In the genomic region with DNA sequence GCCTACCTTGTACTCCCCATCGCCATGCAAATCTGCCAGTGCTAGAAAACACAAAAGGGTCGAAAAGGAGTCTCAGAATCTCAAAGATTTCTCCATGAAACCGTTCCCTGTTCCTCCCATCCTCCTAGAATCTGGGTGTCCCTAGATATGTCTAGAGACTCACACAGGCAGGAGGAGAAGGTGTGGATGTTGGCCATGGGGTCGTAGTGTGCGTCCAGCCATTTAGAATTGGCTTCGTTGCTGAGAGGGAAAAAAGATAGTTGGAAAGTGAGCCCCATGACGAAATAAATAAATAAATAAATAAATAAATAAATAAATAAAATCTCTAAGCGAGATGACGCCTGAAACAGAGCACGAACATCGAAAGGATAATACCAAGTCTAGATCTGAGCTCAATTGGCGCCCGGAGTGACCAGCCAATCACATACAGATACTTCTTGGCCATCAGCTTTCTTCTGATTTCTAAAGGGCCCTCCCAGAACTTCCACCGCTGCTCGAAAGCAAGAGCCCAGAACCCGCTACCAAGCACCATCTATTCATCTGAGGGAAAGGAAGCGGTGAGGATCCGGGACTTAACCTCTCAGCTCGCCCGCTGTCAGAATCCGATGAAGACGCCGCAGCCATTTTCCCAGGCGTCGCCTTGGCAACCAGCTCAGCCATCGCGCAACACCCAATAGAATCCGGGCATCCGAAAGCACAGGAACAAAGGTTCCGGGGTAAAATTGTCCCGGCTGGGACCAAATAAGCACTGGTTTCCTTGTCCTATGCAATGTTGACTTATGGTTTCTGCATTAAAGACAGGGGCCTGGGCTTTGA, we compare ENCODE assay signal across 8 mouse cellular contexts. TPM values are rescaled to one million over a fixed set of nuclear protein-coding genes. Genes with fewer than 3 reads are reported as not detected.
A peak's percentile ranks its signal among the peaks of the same experiment; 100 is the strongest.
DNase-seq lines count a peak whose midpoint lies in the region; ATAC-seq and TF ChIP-seq lines count a peak whose summit lies in the region.

A gene (minus strand): TSS at position 650 of the 816 bp plus-strand sequence.

- DNase-seq in CH12.LX (ENCODE audit: extremely low read depth) = peak; percentile 76
- peak; percentile 72 for DNase-seq in c-Kit-positive CD71-positive TER-119-negative erythroid progenitor cells, embryonic 14.5 days (ENCODE audit: low read depth)
- peak; percentile 90 for DNase-seq in forebrain, embryonic 11.5 days (ENCODE audit: low spot score)
- peak; percentile 88 to 89 for DNase-seq in kidney, postnatal 25 days
- peak; percentile 62 to 70 (median 66) for DNase-seq in liver, embryonic 14.5 days (ENCODE audit: low read depth in 3 of 3, low spot score in 3 of 3)
- DNase-seq in neural tube, embryonic 10.5 days (ENCODE audit: extremely low spot score, low spot score) = peak; percentile 85

- H3K4me1 ChIP-seq in CH12.LX (ENCODE audit: control insufficient read depth in 1 of 2, insufficient read depth in 2 of 2) = peaks cover 0 to 6% of the 10 kb centered on the region in 2 experiments; a peak in 2 of 4 replicates
- H3K4me1 ChIP-seq in forebrain, embryonic 11.5 days (replicated peaks; ENCODE audit: control insufficient read depth, insufficient read depth, low read length) = 0 out of 2 replicates have a peak, but pooled peaks cover 3% of the 10 kb centered on the region
- peaks cover 6% of the 10 kb centered on the region for H3K4me1 ChIP-seq in heart, embryonic 16.5 days (ENCODE audit: control insufficient read depth, insufficient read depth, low read length)
- peaks cover 0 to 7% of the 10 kb centered on the region in 2 experiments; a peak in 3 of 4 replicates for H3K4me1 ChIP-seq in liver, embryonic 14.5 days (replicated peaks; ENCODE audit: control insufficient read depth in 2 of 2, insufficient read depth in 2 of 2, low read length in 1 of 2)
- H3K4me1 ChIP-seq in stomach, embryonic 15.5 days = 0 out of 2 replicates have a peak, but pooled peaks cover 3% of the 10 kb centered on the region

- H3K79me2 ChIP-seq in CH12.LX (replicated peaks; ENCODE audit: control insufficient read depth, extremely low read depth, insufficient read depth, poor library complexity, severe bottlenecking) = no peaks in the 10 kb centered on the region

- TF ChIP-seq EP300 in CH12.LX (IDR thresholded peaks at IDR 0.05; ENCODE audit: low read length) = no peak
- TF ChIP-seq EP300 in liver, embryonic 14.5 days (IDR thresholded peaks at IDR 0.05; ENCODE audit: low read depth) = no peak

- ATAC-seq in forebrain, embryonic 11.5 days (replicated peaks; ENCODE audit: low FRiP score) = peak; percentile 72
- peak; percentile 60; the same call in 1 of the 2 replicates for ATAC-seq in heart, embryonic 16.5 days (replicated peaks; ENCODE audit: extremely low read depth, insufficient read depth, low FRiP score)
- peak; percentile 59; the same call in 1 of the 2 replicates for ATAC-seq in liver, embryonic 14.5 days (ENCODE audit: insufficient read depth)
- ATAC-seq in stomach, embryonic 15.5 days (ENCODE audit: insufficient read depth, low FRiP score, low read depth) = peak; percentile 56; the same call in 1 of the 2 replicates

- H3K9ac ChIP-seq in CH12.LX (ENCODE audit: insufficient read depth, low read depth) = peak within 1 kb of the TSS; percentile 31; the same call in 1 of the 2 replicates
- H3K9ac ChIP-seq in forebrain, embryonic 11.5 days (ENCODE audit: low read length) = peak within 1 kb of the TSS; percentile 73
- peak within 1 kb of the TSS; percentile 73 for H3K9ac ChIP-seq in heart, embryonic 16.5 days (ENCODE audit: low read length)
- H3K9ac ChIP-seq in liver, embryonic 14.5 days (replicated peaks) = peak within 1 kb of the TSS; percentile 62
- H3K9ac ChIP-seq in stomach, embryonic 15.5 days = peak within 1 kb of the TSS; percentile 61; the same call in 1 of the 2 replicates

- TF ChIP-seq CTCF in CH12.LX (conservative IDR thresholded peaks at IDR 0.05 in 1 of 2, IDR thresholded peaks at IDR 0.05 in 1 of 2; ENCODE audit: low read depth in 2 of 2, low read length in 2 of 2) = no peak
- TF ChIP-seq CTCF in liver, embryonic 14.5 days (IDR thresholded peaks at IDR 0.05; ENCODE audit: low read depth) = no peak

- H3K27ac ChIP-seq in CH12.LX (ENCODE audit: insufficient read depth, low read depth) = no peak within 1 kb of the TSS
- H3K27ac ChIP-seq in forebrain, embryonic 11.5 days (ENCODE audit: low read depth, low read length) = peak within 1 kb of the TSS; percentile 46; the same call in 1 of the 2 replicates
- H3K27ac ChIP-seq in heart, embryonic 16.5 days (ENCODE audit: low read length) = no peak within 1 kb of the TSS
- H3K27ac ChIP-seq in liver, embryonic 14.5 days = no peak within 1 kb of the TSS
- no peak within 1 kb of the TSS for H3K27ac ChIP-seq in stomach, embryonic 15.5 days

- H3K4me2 ChIP-seq in CH12.LX (ENCODE audit: insufficient read depth, low read depth, poor library complexity, severe bottlenecking) = peak within 1 kb of the TSS; percentile 54; the same call in 1 of the 2 replicates
- H3K4me2 ChIP-seq in forebrain, embryonic 11.5 days (ENCODE audit: low read depth, low read length, severe bottlenecking) = peak within 1 kb of the TSS; percentile 66
- peak within 1 kb of the TSS; percentile 86 for H3K4me2 ChIP-seq in heart, embryonic 16.5 days (ENCODE audit: low read depth, low read length)
- H3K4me2 ChIP-seq in liver, embryonic 14.5 days (ENCODE audit: low read depth) = peak within 1 kb of the TSS; percentile 72
- H3K4me2 ChIP-seq in stomach, embryonic 15.5 days = peak within 1 kb of the TSS; percentile 65

- in situ Hi-C loops in CH12.LX (cut with MboI; ENCODE audit: low pct_ligation_motif_present, low pct_unique_long_range_greater_than_20kb, low sequenced_read_pairs) = no loop called here

- peak; percentile 62 for TF ChIP-seq POLR2A in CH12.LX (IDR thresholded peaks at IDR 0.05; ENCODE audit: low read depth, low read length)

- 9% methylated on average over 31 of the region's 31 CpGs for WGBS in forebrain, embryonic 11.5 days
- 8% methylated on average over 31 of the region's 31 CpGs for WGBS in heart, embryonic 16.5 days
- 9% methylated on average over 31 of the region's 31 CpGs for WGBS in liver, embryonic 14.5 days (ENCODE audit: insufficient replicate concordance)
- WGBS in stomach, embryonic 15.5 days = 9% methylated on average over 31 of the region's 31 CpGs

- dilution Hi-C loops in CH12.LX (cut with MboI; ENCODE audit: extremely low pct_ligation_motif_present, extremely low pct_unique_long_range_greater_than_20kb, low sequenced_read_pairs) = no loop called here

- peak within 1 kb of the TSS; percentile 47 to 74 (median 65) for H3K4me3 ChIP-seq in CH12.LX (replicated peaks in 1 of 3; ENCODE audit: low read depth in 2 of 3, low read length in 2 of 3, poor library complexity in 1 of 3)
- H3K4me3 ChIP-seq in forebrain, embryonic 11.5 days (ENCODE audit: low read depth, low read length) = peak within 1 kb of the TSS; percentile 71
- peak within 1 kb of the TSS; percentile 84 for H3K4me3 ChIP-seq in heart, embryonic 16.5 days (ENCODE audit: low read length)
- peak within 1 kb of the TSS; percentile 73 to 86 for H3K4me3 ChIP-seq in liver, embryonic 14.5 days (ENCODE audit: insufficient read depth in 1 of 2, low read depth in 2 of 2, low read length in 2 of 2)
- H3K4me3 ChIP-seq in stomach, embryonic 15.5 days (replicated peaks) = peak within 1 kb of the TSS; percentile 68

- TF ChIP-seq RAD21 in CH12.LX (IDR thresholded peaks at IDR 0.05; ENCODE audit: low read depth, low read length) = no peak

- no peaks in the 10 kb centered on the region for H3K9me3 ChIP-seq in CH12.LX (replicated peaks; ENCODE audit: low read length)
- H3K9me3 ChIP-seq in forebrain, embryonic 11.5 days (ENCODE audit: control insufficient read depth, low read length) = no peaks in the 10 kb centered on the region
- H3K9me3 ChIP-seq in heart, embryonic 16.5 days (replicated peaks; ENCODE audit: control insufficient read depth, low read length) = no peaks in the 10 kb centered on the region
- H3K9me3 ChIP-seq in liver, embryonic 14.5 days (ENCODE audit: control insufficient read depth, low read length) = no peaks in the 10 kb centered on the region
- no peaks in the 10 kb centered on the region for H3K9me3 ChIP-seq in stomach, embryonic 15.5 days

- H3K36me3 ChIP-seq in CH12.LX (replicated peaks in 1 of 2; ENCODE audit: control insufficient read depth in 1 of 2, insufficient read depth in 1 of 2, low read length in 1 of 2) = peaks cover 32 to 61% of the 10 kb centered on the region in 2 experiments
- H3K36me3 ChIP-seq in forebrain, embryonic 11.5 days (ENCODE audit: control insufficient read depth, insufficient read depth, low read length) = no peaks in the 10 kb centered on the region; the same call in 1 of the 2 replicates
- peaks cover 25% of the 10 kb centered on the region for H3K36me3 ChIP-seq in heart, embryonic 16.5 days (ENCODE audit: control insufficient read depth, insufficient read depth)
- H3K36me3 ChIP-seq in liver, embryonic 14.5 days (replicated peaks; ENCODE audit: control insufficient read depth, insufficient read depth, low read depth) = peaks cover 4% of the 10 kb centered on the region
- H3K36me3 ChIP-seq in stomach, embryonic 15.5 days = peaks cover 31% of the 10 kb centered on the region

- H3K27me3 ChIP-seq in CH12.LX (replicated peaks) = no peaks in the 10 kb centered on the region
- H3K27me3 ChIP-seq in forebrain, embryonic 11.5 days (ENCODE audit: control insufficient read depth, insufficient read depth, low read length) = no peaks in the 10 kb centered on the region
- no peaks in the 10 kb centered on the region for H3K27me3 ChIP-seq in heart, embryonic 16.5 days (ENCODE audit: control insufficient read depth, insufficient read depth, low read length)
- H3K27me3 ChIP-seq in liver, embryonic 14.5 days (ENCODE audit: control insufficient read depth, insufficient read depth, low read length) = no peaks in the 10 kb centered on the region
- H3K27me3 ChIP-seq in stomach, embryonic 15.5 days (replicated peaks) = no peaks in the 10 kb centered on the region

TF ChIP-seq in CH12.LX, 34 proteins besides CTCF, POLR2A, EP300 and RAD21 (continues in another document):
- TF ChIP-seq MEF2A (IDR thresholded peaks at IDR 0.05; ENCODE audit: borderline replicate concordance, low read depth, low read length) (no peak), MAZ (IDR thresholded peaks at IDR 0.05; ENCODE audit: low read depth, low read length) (no peak), USF2 (conservative IDR thresholded peaks at IDR 0.05; ENCODE audit: low read depth, low read length) (no peak), CHD2 (IDR thresholded peaks at IDR 0.05; ENCODE audit: low read length) (no peak), MAFK (IDR thresholded peaks at IDR 0.05; ENCODE audit: insufficient replicate concordance, low read length) (no peak), KAT2A (IDR thresholded peaks at IDR 0.05; ENCODE audit: insufficient replicate concordance, low read length) (no peak)

RNA-seq across cellular contexts. Expression of the gene that starts here (rescaled TPM):
- total RNA-seq in CH12.LX (2012; rRNA removed) = 2.7 and 3.0 TPM in 2 replicates
- total RNA-seq in CH12.LX (2014; rRNA removed) = 2.0 and 3.1 TPM in 2 replicates
- 2.1 and 2.8 TPM in 2 replicates for polyA plus RNA-seq in CH12.LX (2012; ENCODE audit: insufficient read length, low read depth)
- polyA plus RNA-seq in forebrain, embryonic 11.5 days (2014; fragmentation: Nextera tagmentation; extraction: Ambion mirVana) = 8.7 and 13.9 TPM in 2 replicates
- polyA plus RNA-seq in heart, embryonic 16.5 days (2015; fragmentation: Nextera tagmentation; extraction: Ambion mirVana) = 1.8 and 2.8 TPM in 2 replicates
- 1.2 TPM in 2 replicates for polyA plus RNA-seq in liver, embryonic 14.5 days (2012; rRNA removed)
- 0.27 and 0.82 TPM in 2 replicates for polyA plus RNA-seq in liver, embryonic 14.5 days (2014; fragmentation: Nextera tagmentation; extraction: Ambion mirVana)
- 2.7 and 3.0 TPM in 2 replicates for polyA plus RNA-seq in stomach, embryonic 15.5 days (2015; fragmentation: Nextera tagmentation; extraction: Ambion mirVana)
